Mouse (Mus musculus): Measurements from ENCODE around the gene Exosc8. TPM values are rescaled to one million over a fixed set of nuclear protein-coding genes. Genes with fewer than 3 reads are reported as not detected.

Gene Exosc8
- polyA plus RNA-seq, 1 experiment from 2014 or later, result 69.7 TPM

DNA sequence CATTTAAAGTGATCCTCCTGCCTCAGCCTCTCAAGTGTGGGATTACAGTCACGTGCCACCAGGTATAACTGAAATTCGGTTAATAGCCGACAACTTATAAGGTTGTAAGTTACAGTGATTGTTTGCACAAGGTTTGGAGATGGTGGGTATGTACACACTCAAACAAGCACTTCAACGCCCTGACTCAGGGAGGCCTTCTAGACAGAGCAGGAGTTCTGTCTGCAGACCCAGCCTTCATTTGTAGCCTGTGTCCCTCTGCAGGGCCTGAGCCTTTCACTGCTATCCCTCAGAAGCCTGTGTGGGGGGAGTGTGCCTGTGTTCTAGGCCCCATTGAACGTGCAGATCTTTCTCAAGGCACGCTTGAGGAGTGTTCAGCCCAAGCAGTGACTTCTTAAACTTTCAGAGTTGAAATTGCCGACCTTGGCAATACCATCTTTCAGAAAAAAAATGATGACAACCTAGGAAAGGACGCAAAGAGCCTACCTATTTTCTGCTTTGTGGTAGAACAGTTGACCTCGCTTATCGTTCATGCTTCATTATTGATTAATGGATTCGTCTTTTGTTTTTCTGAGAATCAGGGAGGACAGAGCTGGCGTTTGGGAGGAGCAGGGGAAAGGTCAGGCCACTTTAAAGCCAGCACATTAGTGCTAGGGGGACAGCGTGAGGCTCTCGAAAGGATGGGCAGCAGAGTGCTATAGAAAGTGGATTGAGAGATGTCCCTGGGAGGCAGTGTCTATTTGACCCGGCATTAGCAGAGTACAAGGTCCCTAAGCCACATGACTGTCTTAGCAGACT, 25.3 kb upstream of the Exosc8 start:
- no peak for ATAC-seq (ENCODE audit: insufficient read depth)
- Histone ChIP-seq H3K4me1 (replicated peaks) (peaks cover 7% of the 10 kb centered on the region; the same call in 1 of the 2 replicates), H3K27me3 (peaks cover 20% of the 10 kb centered on the region), H3K4me3 (replicated peaks) (no peak overlapping the region), H3K9ac (no peak overlapping the region), H3K36me3 (replicated peaks) (no peaks in the 10 kb centered on the region), H3K9me3 (replicated peaks) (no peaks in the 10 kb centered on the region), H3K4me2 (no peak overlapping the region), H3K27ac (replicated peaks) (no peak overlapping the region)
- 56% methylated on average over 15 of the region's 15 CpGs for WGBS (ENCODE audit: insufficient replicate concordance)

GRCm38 (mm10) chr3:54759211-54759610, 24.0 kb upstream of the Exosc8 start:
- no peaks in the 10 kb centered on the region for H3K36me3 ChIP-seq (replicated peaks)
- no peaks in the 10 kb centered on the region for H3K9me3 ChIP-seq (replicated peaks)
- ATAC-seq (ENCODE audit: insufficient read depth), result no peak
- H3K4me2 ChIP-seq, result no peak overlapping the region
- H3K4me1 ChIP-seq (replicated peaks), result peaks cover 7% of the 10 kb centered on the region; the same call in 1 of the 2 replicates
- 64% methylated on average over 9 of the region's 9 CpGs for WGBS (ENCODE audit: insufficient replicate concordance)
- H3K4me3 ChIP-seq (replicated peaks), result no peak overlapping the region
- H3K27me3 ChIP-seq, result peaks cover 33% of the 10 kb centered on the region
- H3K9ac ChIP-seq, result no peak overlapping the region
- no peak overlapping the region for H3K27ac ChIP-seq (replicated peaks)

DNA sequence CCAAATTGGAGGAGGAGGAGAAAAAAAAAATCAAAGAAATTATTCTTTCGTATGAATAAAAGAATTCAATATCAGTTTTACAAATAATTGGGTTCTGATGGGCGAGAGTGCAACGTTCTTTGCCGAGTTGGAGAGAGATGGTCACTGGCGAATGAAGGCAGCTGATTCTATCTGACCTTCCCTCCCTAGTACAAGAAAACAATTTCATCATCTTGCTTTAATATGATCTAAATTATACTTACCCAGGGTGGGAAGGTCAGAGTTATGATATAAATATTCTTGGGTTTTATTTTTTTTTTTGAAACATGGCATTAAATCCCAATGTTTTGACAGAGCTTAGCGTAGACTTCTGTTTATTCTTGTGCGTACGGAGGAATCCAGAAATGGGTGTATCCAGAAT, 22.3 kb upstream of the Exosc8 start:
- ATAC-seq (ENCODE audit: insufficient read depth), result no peak
- Histone ChIP-seq H3K36me3 (replicated peaks) (no peaks in the 10 kb centered on the region), H3K9ac (no peak overlapping the region), H3K9me3 (replicated peaks) (no peaks in the 10 kb centered on the region), H3K27me3 (peaks cover 35% of the 10 kb centered on the region), H3K27ac (replicated peaks) (no peak overlapping the region), H3K4me1 (replicated peaks) (peaks cover 7% of the 10 kb centered on the region; the same call in 1 of the 2 replicates), H3K4me2 (no peak overlapping the region), H3K4me3 (replicated peaks) (no peak overlapping the region)
- 77% methylated on average over 8 of the region's 8 CpGs for WGBS (ENCODE audit: insufficient replicate concordance)

DNA sequence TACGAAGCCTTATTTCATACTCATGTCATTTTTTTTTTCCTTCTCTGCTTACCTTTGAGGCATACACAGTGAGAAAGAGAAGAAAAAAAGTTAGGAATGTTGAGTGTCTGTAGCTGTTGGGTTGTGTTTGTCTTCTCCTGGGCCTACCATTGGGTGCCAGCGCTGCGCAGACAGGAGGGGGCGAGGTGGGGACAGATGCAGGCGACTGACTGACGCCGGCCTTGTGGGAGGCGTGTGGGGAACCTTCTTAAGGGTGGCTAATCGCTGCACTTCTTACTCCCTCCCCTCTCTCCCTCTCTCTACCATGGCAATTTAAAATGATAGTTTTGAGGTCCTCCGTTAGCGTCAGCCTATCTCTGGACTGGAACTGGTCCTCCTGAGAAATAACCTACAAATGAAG, 20.9 kb upstream of the Exosc8 start:
- Histone ChIP-seq H3K9me3 (replicated peaks) (no peaks in the 10 kb centered on the region), H3K4me2 (peak overlapping the region; percentile 72), H3K4me3 (replicated peaks) (peak overlapping the region; percentile 50), H3K27ac (replicated peaks) (no peak overlapping the region), H3K36me3 (replicated peaks) (peaks cover 4% of the 10 kb centered on the region; the same call in 1 of the 2 replicates), H3K9ac (no peak overlapping the region), H3K27me3 (peaks cover 35% of the 10 kb centered on the region), H3K4me1 (replicated peaks) (peaks cover 6% of the 10 kb centered on the region; the same call in 1 of the 2 replicates)
- WGBS (ENCODE audit: insufficient replicate concordance), result 3% methylated on average over 11 of the region's 11 CpGs
- no peak for ATAC-seq (ENCODE audit: insufficient read depth)

DNA sequence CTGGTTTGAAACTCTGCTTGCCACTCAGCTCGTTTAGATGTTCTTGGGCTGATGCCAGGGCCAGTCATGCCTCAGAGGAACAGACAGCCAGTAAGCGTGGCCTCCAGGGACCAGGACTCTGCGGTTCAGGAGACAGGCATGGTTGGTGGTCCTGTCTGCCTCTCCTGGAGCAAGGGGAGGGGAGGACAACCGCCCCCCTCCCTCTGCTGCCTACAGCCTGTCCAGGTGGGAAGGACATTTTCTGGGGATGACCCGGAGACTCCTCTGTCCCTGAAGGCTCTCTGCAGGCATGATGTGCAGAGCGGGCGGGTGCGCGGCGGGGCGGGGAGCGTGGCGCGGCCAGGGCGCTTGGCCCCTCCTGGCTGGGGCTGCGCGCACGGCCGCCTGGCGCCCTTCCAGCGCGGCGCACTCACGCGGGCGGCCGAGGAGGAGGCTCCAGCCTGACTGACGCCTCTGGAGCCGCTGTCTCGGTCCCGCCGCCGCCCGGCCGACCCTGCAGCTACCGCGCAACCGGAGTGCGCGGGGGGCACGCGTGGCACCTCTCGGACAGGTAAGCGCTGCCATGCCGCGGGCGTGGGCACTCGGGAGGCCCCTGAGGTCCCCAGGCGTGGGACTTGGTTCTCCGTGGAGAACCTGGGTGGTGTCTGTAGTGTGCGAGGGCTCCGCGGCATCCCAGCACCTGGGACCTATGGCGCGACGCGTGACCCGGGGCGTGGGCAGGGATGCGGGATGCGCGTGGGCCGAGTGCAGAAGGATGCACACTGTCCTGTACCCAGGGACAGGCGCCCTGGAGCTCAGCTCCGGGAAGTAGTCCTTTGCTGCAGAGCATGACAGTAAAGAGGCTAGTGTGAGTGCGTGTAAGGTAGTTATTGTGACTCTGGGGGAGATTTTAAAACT, 20.2 kb upstream of the Exosc8 start, which contains the start of gene Smad9:
TSS of gene Smad9 (plus strand) at position 438 of the 897 bp plus-strand sequence.
- peaks cover 10% of the 10 kb centered on the region; the same call in 1 of the 2 replicates for H3K36me3 ChIP-seq (replicated peaks)
- no peak within 1 kb of the TSS for H3K9ac ChIP-seq
- H3K4me2 ChIP-seq, result peak within 1 kb of the TSS; percentile 72
- no peak within 1 kb of the TSS for H3K27ac ChIP-seq (replicated peaks)
- H3K4me1 ChIP-seq (replicated peaks), result peaks cover 1% of the 10 kb centered on the region; the same call in 1 of the 2 replicates
- ATAC-seq (ENCODE audit: insufficient read depth), result peak; percentile 28
- no peaks in the 10 kb centered on the region for H3K9me3 ChIP-seq (replicated peaks)
- H3K27me3 ChIP-seq, result peaks cover 35% of the 10 kb centered on the region
- H3K4me3 ChIP-seq (replicated peaks), result peak within 1 kb of the TSS; percentile 50
- WGBS (ENCODE audit: insufficient replicate concordance), result 2% methylated on average over 65 of the region's 66 CpGs

- 56% methylated on average over 4 of the region's 4 CpGs for WGBS (ENCODE audit: insufficient replicate concordance)
- no peaks in the 10 kb centered on the region for H3K9me3 ChIP-seq (replicated peaks)
- H3K27me3 ChIP-seq, result peaks cover 35% of the 10 kb centered on the region
- H3K4me3 ChIP-seq (replicated peaks), result no peak overlapping the region
- H3K36me3 ChIP-seq (replicated peaks), result peaks cover 28% of the 10 kb centered on the region
- no peak overlapping the region for H3K27ac ChIP-seq (replicated peaks)
- no peak overlapping the region for H3K4me2 ChIP-seq
- H3K4me1 ChIP-seq (replicated peaks), result no peaks in the 10 kb centered on the region; the same call in 1 of the 2 replicates
- no peak overlapping the region for H3K9ac ChIP-seq
- no peak for ATAC-seq (ENCODE audit: insufficient read depth)
These were observed 18.2 kb upstream of the Exosc8 start for GRCm38 (mm10) chr3:54753411-54753810.

DNA sequence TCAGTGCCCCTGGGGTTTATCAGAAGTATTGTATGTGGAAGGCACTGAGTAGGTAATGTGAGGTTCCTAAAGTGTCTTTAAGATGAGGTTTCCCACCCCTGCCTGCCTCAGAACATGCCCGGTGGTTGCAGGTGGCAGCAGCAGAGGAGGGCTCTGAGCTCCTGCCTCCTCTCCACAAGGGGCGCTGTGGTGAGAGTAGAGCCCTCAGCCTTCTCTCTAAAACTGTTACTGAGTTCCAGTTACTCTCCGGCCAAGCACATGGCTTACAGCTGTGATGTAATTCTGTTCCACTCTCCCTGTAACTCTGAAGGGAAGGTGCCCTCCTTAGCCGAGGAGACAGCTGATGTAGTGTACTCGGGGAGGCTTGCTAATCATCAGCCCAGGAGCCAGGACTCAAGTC, 10.6 kb upstream of the Exosc8 start:
- Histone ChIP-seq H3K27ac (replicated peaks) (no peak overlapping the region), H3K36me3 (replicated peaks) (peaks cover 94% of the 10 kb centered on the region), H3K27me3 (no peaks in the 10 kb centered on the region), H3K9ac (no peak overlapping the region), H3K4me2 (no peak overlapping the region), H3K4me1 (replicated peaks) (no peaks in the 10 kb centered on the region), H3K9me3 (replicated peaks) (no peaks in the 10 kb centered on the region), H3K4me3 (replicated peaks) (no peak overlapping the region)
- no peak for ATAC-seq (ENCODE audit: insufficient read depth)
- WGBS (ENCODE audit: insufficient replicate concordance), result 58% methylated on average over 5 of the region's 5 CpGs

GRCm38 (mm10) chr3:54741965-54742364, 6.8 kb upstream of the Exosc8 start:
- no peak for ATAC-seq (ENCODE audit: insufficient read depth)
- 89% methylated on average over 11 of the region's 11 CpGs for WGBS (ENCODE audit: insufficient replicate concordance)
- Histone ChIP-seq H3K36me3 (replicated peaks) (peaks cover 75% of the 10 kb centered on the region), H3K27me3 (no peaks in the 10 kb centered on the region), H3K4me2 (no peak overlapping the region), H3K4me3 (replicated peaks) (no peak overlapping the region), H3K9me3 (replicated peaks) (no peaks in the 10 kb centered on the region), H3K4me1 (replicated peaks) (no peaks in the 10 kb centered on the region), H3K9ac (no peak overlapping the region), H3K27ac (replicated peaks) (no peak overlapping the region)

- Histone ChIP-seq H3K4me1 (replicated peaks) (peaks cover 26% of the 10 kb centered on the region), H3K9ac (no peak overlapping the region), H3K36me3 (replicated peaks) (peaks cover 41% of the 10 kb centered on the region), H3K9me3 (replicated peaks) (no peaks in the 10 kb centered on the region), H3K27me3 (no peaks in the 10 kb centered on the region), H3K4me3 (replicated peaks) (no peak overlapping the region), H3K4me2 (no peak overlapping the region), H3K27ac (replicated peaks) (no peak overlapping the region)
- ATAC-seq (ENCODE audit: insufficient read depth), result no peak
- 86% methylated on average over 8 of the region's 8 CpGs for WGBS (ENCODE audit: insufficient replicate concordance)
These were observed 2.1 kb upstream of the Exosc8 start for GRCm38 (mm10) chr3:54737317-54737716.

DNA sequence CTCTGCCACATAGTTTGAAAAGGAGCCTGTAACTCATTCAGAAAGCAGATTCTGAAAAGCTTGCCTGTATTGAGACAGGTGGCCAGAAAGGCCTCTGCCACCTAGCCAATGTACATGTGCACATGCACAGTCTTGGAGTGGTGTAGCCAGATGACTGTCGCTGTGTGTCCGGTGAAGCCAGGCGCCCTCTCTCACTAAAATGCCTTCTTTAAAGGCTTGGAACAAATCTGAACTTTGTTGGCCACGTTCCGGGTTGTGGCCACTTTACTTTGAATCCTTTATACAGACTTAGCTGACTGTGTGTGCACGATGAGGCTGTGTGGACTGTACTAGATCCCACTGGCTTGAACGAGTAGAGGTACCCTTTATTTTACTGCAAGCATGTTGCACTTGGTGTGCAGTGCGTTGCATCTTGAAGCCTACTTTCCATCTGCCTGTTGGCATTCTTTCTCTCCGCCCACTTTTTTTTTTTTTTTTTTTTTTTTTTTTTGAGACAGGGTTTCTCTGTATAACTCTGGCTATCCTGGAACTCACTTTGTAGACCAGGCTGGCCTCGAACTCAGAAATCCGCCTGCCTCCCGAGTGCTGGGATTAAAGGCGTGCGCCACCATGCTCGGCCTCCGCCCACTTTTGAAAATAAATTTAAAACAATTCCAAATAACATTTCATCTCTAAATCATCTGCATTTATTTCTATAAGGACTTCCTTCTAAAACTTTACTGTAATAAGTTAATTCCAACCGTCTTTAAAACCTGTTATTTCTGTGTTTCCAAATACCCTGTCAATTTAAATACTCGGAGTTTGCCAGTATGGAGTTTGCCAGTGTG, 1.1 kb upstream of the Exosc8 start:
- Histone ChIP-seq H3K4me2 (peak overlapping the region; percentile 98), H3K36me3 (replicated peaks) (peaks cover 40% of the 10 kb centered on the region), H3K9ac (peak overlapping the region; percentile 83), H3K4me1 (replicated peaks) (peaks cover 30% of the 10 kb centered on the region), H3K4me3 (replicated peaks) (peak overlapping the region; percentile 87), H3K27ac (replicated peaks) (peak overlapping the region; percentile 99), H3K9me3 (replicated peaks) (no peaks in the 10 kb centered on the region), H3K27me3 (no peaks in the 10 kb centered on the region)
- ATAC-seq (ENCODE audit: insufficient read depth), result no peak
- 42% methylated on average over 18 of the region's 18 CpGs for WGBS (ENCODE audit: insufficient replicate concordance)
